In genomic region chr13:32801693-32802221, GRCm38 (mm10) we compare ENCODE assay signal across 8 mouse cellular contexts. TPM values are rescaled to one million over a fixed set of nuclear protein-coding genes. Genes with fewer than 3 reads are reported as not detected.
A peak's percentile ranks its signal among the peaks of the same experiment; 100 is the strongest.
DNase-seq lines count a peak whose midpoint lies in the region; ATAC-seq and TF ChIP-seq lines count a peak whose summit lies in the region.

TSS of gene Wrnip1 (plus strand) at chr13:32802038.

- TF ChIP-seq RAD21 in CH12.LX (IDR thresholded peaks at IDR 0.05; ENCODE audit: low read depth, low read length): no peak

- TF ChIP-seq CTCF in CH12.LX (conservative IDR thresholded peaks at IDR 0.05 in 1 of 2, IDR thresholded peaks at IDR 0.05 in 1 of 2; ENCODE audit: low read depth in 2 of 2, low read length in 2 of 2): peak in 1 of 2 experiments; percentile 47; a peak in 2 of 4 replicates

- H3K4me1 ChIP-seq in CH12.LX (ENCODE audit: control insufficient read depth in 1 of 2, insufficient read depth in 2 of 2): peaks cover 7 to 39% of the 10 kb centered on the region in 2 experiments; a peak in 3 of 4 replicates
- peaks cover 7% of the 10 kb centered on the region; the same call in 1 of the 2 replicates for H3K4me1 ChIP-seq in forebrain, embryonic 11.5 days (replicated peaks; ENCODE audit: control insufficient read depth, insufficient read depth, low read length)
- H3K4me1 ChIP-seq in heart, embryonic 16.5 days (ENCODE audit: control insufficient read depth, insufficient read depth, low read length): peaks cover 26% of the 10 kb centered on the region
- peaks cover 34% of the 10 kb centered on the region for H3K4me1 ChIP-seq in liver, embryonic 15.5 days (replicated peaks)
- H3K4me1 ChIP-seq in neural tube, embryonic 12.5 days: peaks cover 18% of the 10 kb centered on the region

- H3K27me3 ChIP-seq in CH12.LX (replicated peaks): no peaks in the 10 kb centered on the region
- no peaks in the 10 kb centered on the region for H3K27me3 ChIP-seq in forebrain, embryonic 11.5 days (ENCODE audit: control insufficient read depth, insufficient read depth, low read length)
- no peaks in the 10 kb centered on the region for H3K27me3 ChIP-seq in heart, embryonic 16.5 days (ENCODE audit: control insufficient read depth, insufficient read depth, low read length)
- H3K27me3 ChIP-seq in liver, embryonic 15.5 days: no peaks in the 10 kb centered on the region
- H3K27me3 ChIP-seq in neural tube, embryonic 12.5 days (replicated peaks): no peaks in the 10 kb centered on the region

- H3K27ac ChIP-seq in CH12.LX (ENCODE audit: insufficient read depth, low read depth): peak within 1 kb of the TSS; percentile 16
- no peak within 1 kb of the TSS for H3K27ac ChIP-seq in forebrain, embryonic 11.5 days (ENCODE audit: low read depth, low read length)
- peak within 1 kb of the TSS; percentile 81 for H3K27ac ChIP-seq in heart, embryonic 16.5 days (ENCODE audit: low read length)
- peak within 1 kb of the TSS; percentile 77 for H3K27ac ChIP-seq in liver, embryonic 15.5 days (replicated peaks)
- H3K27ac ChIP-seq in neural tube, embryonic 12.5 days: peak within 1 kb of the TSS; percentile 28

- DNase-seq in CH12.LX (ENCODE audit: extremely low read depth): peak; percentile 98
- peak; percentile 97 for DNase-seq in c-Kit-positive CD71-positive TER-119-negative erythroid progenitor cells, embryonic 14.5 days (ENCODE audit: low read depth)
- DNase-seq in forebrain, embryonic 11.5 days (ENCODE audit: low spot score): peak; percentile 99
- peak; percentile 97 to 99 for DNase-seq in kidney, postnatal 36 days
- DNase-seq in telencephalon, adult 2 months (ENCODE audit: low read depth, low spot score): peak; percentile 100

- peak; percentile 98 for ATAC-seq in forebrain, embryonic 11.5 days (replicated peaks; ENCODE audit: low FRiP score)
- peak; percentile 93 for ATAC-seq in heart, embryonic 16.5 days (replicated peaks; ENCODE audit: extremely low read depth, insufficient read depth, low FRiP score)
- ATAC-seq in liver, embryonic 15.5 days (ENCODE audit: insufficient read depth): peak; percentile 94
- ATAC-seq in neural tube, embryonic 12.5 days (ENCODE audit: low FRiP score, low read depth): peak; percentile 97

- TF ChIP-seq POLR2A in CH12.LX (IDR thresholded peaks at IDR 0.05; ENCODE audit: low read depth, low read length): peak; percentile 78

- peak within 1 kb of the TSS; percentile 97 for H3K4me2 ChIP-seq in CH12.LX (ENCODE audit: insufficient read depth, low read depth, poor library complexity, severe bottlenecking)
- H3K4me2 ChIP-seq in forebrain, embryonic 11.5 days (ENCODE audit: low read depth, low read length, severe bottlenecking): peak within 1 kb of the TSS; percentile 80
- peak within 1 kb of the TSS; percentile 79 for H3K4me2 ChIP-seq in heart, embryonic 16.5 days (ENCODE audit: low read depth, low read length)
- peak within 1 kb of the TSS; percentile 99 for H3K4me2 ChIP-seq in liver, embryonic 15.5 days
- H3K4me2 ChIP-seq in neural tube, embryonic 12.5 days (replicated peaks): peak within 1 kb of the TSS; percentile 70

- H3K9ac ChIP-seq in CH12.LX (ENCODE audit: insufficient read depth, low read depth): peak within 1 kb of the TSS; percentile 66
- peak within 1 kb of the TSS; percentile 76 for H3K9ac ChIP-seq in forebrain, embryonic 11.5 days (ENCODE audit: low read length)
- peak within 1 kb of the TSS; percentile 93 for H3K9ac ChIP-seq in heart, embryonic 16.5 days (ENCODE audit: low read length)
- H3K9ac ChIP-seq in liver, embryonic 15.5 days: peak within 1 kb of the TSS; percentile 84
- peak within 1 kb of the TSS; percentile 85 for H3K9ac ChIP-seq in neural tube, embryonic 12.5 days

- peaks cover 22% of the 10 kb centered on the region for H3K79me2 ChIP-seq in CH12.LX (replicated peaks; ENCODE audit: control insufficient read depth, extremely low read depth, insufficient read depth, poor library complexity, severe bottlenecking)

- in situ Hi-C loops in CH12.LX (cut with MboI; ENCODE audit: low pct_ligation_motif_present, low pct_unique_long_range_greater_than_20kb, low sequenced_read_pairs): no loop called here

- peak within 1 kb of the TSS; percentile 83 to 99 (median 97) for H3K4me3 ChIP-seq in CH12.LX (replicated peaks in 1 of 3; ENCODE audit: low read depth in 2 of 3, low read length in 2 of 3, poor library complexity in 1 of 3)
- peak within 1 kb of the TSS; percentile 70 for H3K4me3 ChIP-seq in forebrain, embryonic 11.5 days (ENCODE audit: low read depth, low read length)
- peak within 1 kb of the TSS; percentile 94 for H3K4me3 ChIP-seq in heart, embryonic 16.5 days (ENCODE audit: low read length)
- peak within 1 kb of the TSS; percentile 90 for H3K4me3 ChIP-seq in liver, embryonic 15.5 days (replicated peaks)
- peak within 1 kb of the TSS; percentile 72 for H3K4me3 ChIP-seq in neural tube, embryonic 12.5 days

- TF ChIP-seq EP300 in CH12.LX (IDR thresholded peaks at IDR 0.05; ENCODE audit: low read length): no peak

- no peaks in the 10 kb centered on the region for H3K9me3 ChIP-seq in CH12.LX (replicated peaks; ENCODE audit: low read length)
- H3K9me3 ChIP-seq in forebrain, embryonic 11.5 days (ENCODE audit: control insufficient read depth, low read length): no peaks in the 10 kb centered on the region
- H3K9me3 ChIP-seq in heart, embryonic 16.5 days (replicated peaks; ENCODE audit: control insufficient read depth, low read length): no peaks in the 10 kb centered on the region
- H3K9me3 ChIP-seq in liver, embryonic 15.5 days (replicated peaks): no peaks in the 10 kb centered on the region
- no peaks in the 10 kb centered on the region for H3K9me3 ChIP-seq in neural tube, embryonic 12.5 days

- WGBS in forebrain, embryonic 11.5 days: under 1% methylated on average over 51 of the region's 51 CpGs
- under 1% methylated on average over 50 of the region's 51 CpGs for WGBS in heart, embryonic 16.5 days
- under 1% methylated on average over 46 of the region's 51 CpGs for WGBS in liver, embryonic 15.5 days (ENCODE audit: insufficient replicate concordance)
- under 1% methylated on average over 44 of the region's 51 CpGs for WGBS in neural tube, embryonic 12.5 days

- H3K36me3 ChIP-seq in CH12.LX (replicated peaks in 1 of 2; ENCODE audit: control insufficient read depth in 1 of 2, insufficient read depth in 1 of 2, low read length in 1 of 2): peaks cover 8 to 28% of the 10 kb centered on the region in 2 experiments
- no peaks in the 10 kb centered on the region for H3K36me3 ChIP-seq in forebrain, embryonic 11.5 days (ENCODE audit: control insufficient read depth, insufficient read depth, low read length)
- peaks cover 7% of the 10 kb centered on the region for H3K36me3 ChIP-seq in heart, embryonic 16.5 days (ENCODE audit: control insufficient read depth, insufficient read depth)
- H3K36me3 ChIP-seq in liver, embryonic 15.5 days (replicated peaks): peaks cover 14% of the 10 kb centered on the region
- H3K36me3 ChIP-seq in neural tube, embryonic 12.5 days: peaks cover 7% of the 10 kb centered on the region

- dilution Hi-C loops in CH12.LX (cut with MboI; ENCODE audit: extremely low pct_ligation_motif_present, extremely low pct_unique_long_range_greater_than_20kb, low sequenced_read_pairs): no loop called here

TF ChIP-seq in CH12.LX, 34 proteins besides CTCF, POLR2A, EP300 and RAD21 (continues in another document):
- TF ChIP-seq SIN3A (IDR thresholded peaks at IDR 0.05; ENCODE audit: low read length): peak; percentile 77
- TF ChIP-seq E2F4 (IDR thresholded peaks at IDR 0.05; ENCODE audit: insufficient replicate concordance, low read depth, low read length): 0 out of 2 replicates have a peak, but pooled peaks have one; percentile 26
- TF ChIP-seq ZMIZ1 (IDR thresholded peaks at IDR 0.05; ENCODE audit: low read depth, low read length): no peak; the same call in 1 of the 2 replicates
- TF ChIP-seq ELF1 (IDR thresholded peaks at IDR 0.05; ENCODE audit: low read depth, low read length): peak; percentile 87
- peak; percentile 36; the same call in 1 of the 2 replicates for TF ChIP-seq MEF2A (IDR thresholded peaks at IDR 0.05; ENCODE audit: borderline replicate concordance, low read depth, low read length)
- peak; percentile 51; the same call in 1 of the 2 replicates for TF ChIP-seq TBP (conservative IDR thresholded peaks at IDR 0.05; ENCODE audit: low read depth, low read length)
- peak; percentile 30 for TF ChIP-seq TCF12 (IDR thresholded peaks at IDR 0.05; ENCODE audit: low read depth, low read length)
- TF ChIP-seq GABPA (IDR thresholded peaks at IDR 0.05; ENCODE audit: insufficient replicate concordance, low read depth, low read length): peak; percentile 45; the same call in 1 of the 2 replicates
- no peak for TF ChIP-seq ZC3H11A (IDR thresholded peaks at IDR 0.05; ENCODE audit: low read depth, low read length)
- TF ChIP-seq MAFK (IDR thresholded peaks at IDR 0.05; ENCODE audit: insufficient replicate concordance, low read length): no peak
- no peak for TF ChIP-seq ZKSCAN1 (IDR thresholded peaks at IDR 0.05; ENCODE audit: borderline replicate concordance, low read depth, low read length)
- no peak for TF ChIP-seq SMC3 (IDR thresholded peaks at IDR 0.05; ENCODE audit: low read depth, low read length)
- TF ChIP-seq PAX5 (IDR thresholded peaks at IDR 0.05; ENCODE audit: low read length): no peak
- 0 out of 2 replicates have a peak, but pooled peaks have one; percentile 39 for TF ChIP-seq MYC (IDR thresholded peaks at IDR 0.05; ENCODE audit: low read depth, low read length)
- no peak for TF ChIP-seq IRF4 (IDR thresholded peaks at IDR 0.05; ENCODE audit: low read depth, low read length)
- no peak for TF ChIP-seq RCOR1 (conservative IDR thresholded peaks at IDR 0.05; ENCODE audit: low read depth, low read length)
- TF ChIP-seq UBTF (IDR thresholded peaks at IDR 0.05; ENCODE audit: low read depth, low read length): no peak
- TF ChIP-seq MXI1 (IDR thresholded peaks at IDR 0.05; ENCODE audit: low read depth, low read length): peak; percentile 65
- TF ChIP-seq ETS1 (conservative IDR thresholded peaks at IDR 0.05; ENCODE audit: low read depth, low read length): 0 out of 2 replicates have a peak, but pooled peaks have one; percentile 18
- TF ChIP-seq CHD1 (IDR thresholded peaks at IDR 0.05; ENCODE audit: low read depth, low read length): no peak
- no peak for TF ChIP-seq USF2 (conservative IDR thresholded peaks at IDR 0.05; ENCODE audit: low read depth, low read length)
- no peak for TF ChIP-seq POLR2AphosphoS2 (IDR thresholded peaks at IDR 0.05; ENCODE audit: low read depth, low read length)

RNA-seq across cellular contexts. Expression of gene Wrnip1, which starts in this region (rescaled TPM):
- 61.4 and 61.7 TPM in 2 replicates for total RNA-seq in CH12.LX (2012; rRNA removed)
- total RNA-seq in CH12.LX (2014; rRNA removed): 60.5 and 66.4 TPM in 2 replicates
- polyA plus RNA-seq in CH12.LX (2012; ENCODE audit: insufficient read length, low read depth): 47.4 and 50.5 TPM in 2 replicates
- polyA plus RNA-seq in forebrain, embryonic 11.5 days (2014; fragmentation: Nextera tagmentation; extraction: Ambion mirVana): 22.1 and 22.9 TPM in 2 replicates
- 19.7 and 24.8 TPM in 2 replicates for polyA plus RNA-seq in heart, embryonic 16.5 days (2015; fragmentation: Nextera tagmentation; extraction: Ambion mirVana)
- 10.3 and 15.2 TPM in 2 replicates for polyA plus RNA-seq in liver, embryonic 15.5 days (2015; fragmentation: Nextera tagmentation; extraction: Ambion mirVana)
- polyA plus RNA-seq in neural tube, embryonic 12.5 days (2016; fragmentation: Nextera tagmentation; extraction: Ambion mirVana): 37.7 and 40.8 TPM in 2 replicates
